Mouse (Mus musculus) midbrain, embryonic 13.5 days (tissue): ENCODE measurements around the gene Gm9803. TPM values are rescaled to one million over a fixed set of nuclear protein-coding genes. Genes with fewer than 3 reads are reported as not detected.

ENCODE experiments used
- ATAC-seq: fragments of 200-750 bp; cut with Nextera tagmentation; 2 replicates; pipeline ENCODE4 v1.8.0; 2017; ENCODE audit warnings: mild to moderate bottlenecking, moderate TSS enrichment, moderate library complexity
- H3K27ac ChIP-seq: fragments of 300-500 bp; sonication (generic); 2 replicates; pipeline ENCODE4 v1.5.1; 2015; ENCODE audit warnings: inconsistent platforms, mild to moderate bottlenecking, moderate library complexity
- H3K27me3 ChIP-seq: fragments of 300-500 bp; sonication (generic); 2 replicates; pipeline ENCODE4 v1.6.1; 2015; ENCODE audit warnings: mild to moderate bottlenecking, inconsistent platforms
- H3K36me3 ChIP-seq: fragments of 300-500 bp; sonication (generic); 2 replicates; pipeline ENCODE4 v1.6.1; 2015; ENCODE audit warnings: mild to moderate bottlenecking, inconsistent platforms
- H3K4me1 ChIP-seq: fragments of 300-500 bp; sonication (generic); replicated peaks from 2 replicates; pipeline ENCODE4 v1.6.1; 2015; ENCODE audit warnings: inconsistent platforms
- H3K4me2 ChIP-seq: fragments of 300-500 bp; sonication (generic); replicated peaks from 2 replicates; pipeline ENCODE4 v1.6.1; 2015; ENCODE audit warnings: moderate library complexity, mild to moderate bottlenecking, inconsistent platforms
- H3K4me3 ChIP-seq: fragments of 300-500 bp; sonication (generic); replicated peaks from 2 replicates; pipeline ENCODE4 v1.5.1; 2015; ENCODE audit warnings: mild to moderate bottlenecking, inconsistent platforms
- H3K9ac ChIP-seq: fragments of 300-500 bp; sonication (generic); replicated peaks from 2 replicates; pipeline ENCODE4 v1.6.1; 2015; ENCODE audit warnings: mild to moderate bottlenecking, inconsistent platforms
- H3K9me3 ChIP-seq: fragments of 300-500 bp; sonication (generic); 2 replicates; pipeline ENCODE4 v1.6.1; 2016; ENCODE audit warnings: mild to moderate bottlenecking, inconsistent platforms
- WGBS: fragments of 180-500 bp; shearing (Covaris S2); methylation state at CpG from one replicate; pipeline ENCODE4 v1.1.7; 2015; 5-methylcytosine and 5-hydroxymethylcytosine counted together
- polyA plus RNA-seq: library from polyadenylated mRNA; unstranded; fragments of >200 nt; fragmentation: Nextera tagmentation; extraction: Ambion mirVana; gene quantifications from 2 replicates; pipeline ENCODE4 v1.2.1, GENCODE M21; 2015

Gm9803 gene
- polyA plus RNA-seq, 1 experiment from 2014 or later: 30.9 TPM

- Histone ChIP-seq H3K36me3 (0 out of 2 replicates have a peak, but pooled peaks cover 2% of the 10 kb centered on the region), H3K4me2 (no peak overlapping the region), H3K9ac (no peak overlapping the region), H3K9me3 (no peaks in the 10 kb centered on the region), H3K27me3 (no peaks in the 10 kb centered on the region), H3K4me3 (no peak overlapping the region), H3K4me1 (peaks cover 17% of the 10 kb centered on the region), H3K27ac (no peak overlapping the region)
- no peak for ATAC-seq
- WGBS: 90% methylated on average over 3 of the region's 3 CpGs
Observed at GRCm38 (mm10) chr10:43487441-43488010, 36.4 kb upstream of the Gm9803 start.

- H3K27ac ChIP-seq: no peak overlapping the region
- H3K4me1 ChIP-seq: peaks cover 12% of the 10 kb centered on the region
- H3K36me3 ChIP-seq: 0 out of 2 replicates have a peak, but pooled peaks cover 2% of the 10 kb centered on the region
- 90% methylated on average over 4 of the region's 4 CpGs for WGBS
- no peaks in the 10 kb centered on the region for H3K9me3 ChIP-seq
- no peak overlapping the region for H3K4me2 ChIP-seq
- ATAC-seq: no peak
- no peak overlapping the region for H3K4me3 ChIP-seq
- no peak overlapping the region for H3K9ac ChIP-seq
- no peaks in the 10 kb centered on the region for H3K27me3 ChIP-seq
Observed at GRCm38 (mm10) chr10:43488258-43488657, 35.6 kb upstream of the Gm9803 start.

- Histone ChIP-seq H3K4me3 (no peak overlapping the region), H3K4me2 (no peak overlapping the region), H3K27ac (no peak overlapping the region), H3K36me3 (peaks cover 6% of the 10 kb centered on the region), H3K9ac (no peak overlapping the region), H3K27me3 (no peaks in the 10 kb centered on the region), H3K4me1 (0 out of 2 replicates have a peak, but pooled peaks cover 7% of the 10 kb centered on the region), H3K9me3 (no peaks in the 10 kb centered on the region)
- ATAC-seq: no peak
- WGBS: 92% methylated on average over 7 of the region's 7 CpGs
Observed at GRCm38 (mm10) chr10:43489139-43489538, 34.7 kb upstream of the Gm9803 start.

GRCm38 (mm10) chr10:43489550-43489949 is 34.3 kb upstream of the Gm9803 start:
- Histone ChIP-seq H3K9ac (no peak overlapping the region), H3K4me2 (no peak overlapping the region)
- ATAC-seq: no peak

GRCm38 (mm10) chr10:43490034-43490433 is 33.9 kb upstream of the Gm9803 start:
- H3K9me3 ChIP-seq: no peaks in the 10 kb centered on the region
- no peak overlapping the region for H3K9ac ChIP-seq
- H3K27ac ChIP-seq: no peak overlapping the region
- H3K4me1 ChIP-seq: 0 out of 2 replicates have a peak, but pooled peaks cover 7% of the 10 kb centered on the region
- peaks cover 15% of the 10 kb centered on the region for H3K36me3 ChIP-seq
- no peaks in the 10 kb centered on the region for H3K27me3 ChIP-seq
- 74% methylated on average over 8 of the region's 8 CpGs for WGBS
- no peak overlapping the region for H3K4me3 ChIP-seq
- ATAC-seq: no peak
- no peak overlapping the region for H3K4me2 ChIP-seq

More at GRCm38 (mm10) chr10:43489550-43489949, 34.3 kb upstream of the Gm9803 start:
- H3K36me3 ChIP-seq: peaks cover 10% of the 10 kb centered on the region
- 78% methylated on average over 6 of the region's 6 CpGs for WGBS
- H3K4me3 ChIP-seq: no peak overlapping the region
- no peak overlapping the region for H3K27ac ChIP-seq
- H3K27me3 ChIP-seq: no peaks in the 10 kb centered on the region
- no peaks in the 10 kb centered on the region for H3K9me3 ChIP-seq
- H3K4me1 ChIP-seq: 0 out of 2 replicates have a peak, but pooled peaks cover 7% of the 10 kb centered on the region

GRCm38 (mm10) chr10:43490846-43491245 is 33.0 kb upstream of the Gm9803 start:
- H3K27me3 ChIP-seq: no peaks in the 10 kb centered on the region
- no peak overlapping the region for H3K9ac ChIP-seq
- H3K4me3 ChIP-seq: no peak overlapping the region
- WGBS: 89% methylated on average over 5 of the region's 5 CpGs
- H3K9me3 ChIP-seq: no peaks in the 10 kb centered on the region
- no peak overlapping the region for H3K4me2 ChIP-seq
- ATAC-seq: no peak
- H3K4me1 ChIP-seq: 0 out of 2 replicates have a peak, but pooled peaks cover 7% of the 10 kb centered on the region
- H3K27ac ChIP-seq: no peak overlapping the region
- peaks cover 23% of the 10 kb centered on the region for H3K36me3 ChIP-seq

GRCm38 (mm10) chr10:43502599-43502998 is 21.3 kb upstream of the Gm9803 start:
- H3K36me3 ChIP-seq: peaks cover 57% of the 10 kb centered on the region

GRCm38 (mm10) chr10:43504291-43504690 is 19.6 kb upstream of the Gm9803 start:
- no peak for ATAC-seq
- no peak overlapping the region for H3K27ac ChIP-seq
- H3K9ac ChIP-seq: no peak overlapping the region
- no peaks in the 10 kb centered on the region for H3K27me3 ChIP-seq
- 100% methylated on average over 1 of the region's 1 CpGs for WGBS
- no peak overlapping the region for H3K4me2 ChIP-seq
- peaks cover 46% of the 10 kb centered on the region for H3K36me3 ChIP-seq
- H3K4me1 ChIP-seq: no peaks in the 10 kb centered on the region
- no peak overlapping the region for H3K4me3 ChIP-seq
- H3K9me3 ChIP-seq: no peaks in the 10 kb centered on the region

More at GRCm38 (mm10) chr10:43502599-43502998, 21.3 kb upstream of the Gm9803 start:
- H3K4me3 ChIP-seq: no peak overlapping the region
- no peaks in the 10 kb centered on the region for H3K4me1 ChIP-seq
- H3K9ac ChIP-seq: no peak overlapping the region
- no peak overlapping the region for H3K4me2 ChIP-seq
- no peaks in the 10 kb centered on the region for H3K27me3 ChIP-seq
- 97% methylated on average over 4 of the region's 4 CpGs for WGBS
- ATAC-seq: no peak
- H3K27ac ChIP-seq: no peak overlapping the region
- 0 out of 2 replicates have a peak, but pooled peaks cover 3% of the 10 kb centered on the region for H3K9me3 ChIP-seq

GRCm38 (mm10) chr10:43507051-43507450 is 16.8 kb upstream of the Gm9803 start:
- peaks cover 50% of the 10 kb centered on the region for H3K36me3 ChIP-seq
- H3K27me3 ChIP-seq: no peaks in the 10 kb centered on the region
- no peak for ATAC-seq
- WGBS: 68% methylated on average over 4 of the region's 4 CpGs
- no peak overlapping the region for H3K4me2 ChIP-seq
- H3K4me1 ChIP-seq: no peaks in the 10 kb centered on the region
- no peaks in the 10 kb centered on the region for H3K9me3 ChIP-seq
- no peak overlapping the region for H3K9ac ChIP-seq
- no peak overlapping the region for H3K4me3 ChIP-seq
- H3K27ac ChIP-seq: no peak overlapping the region

- Histone ChIP-seq H3K4me1 (no peaks in the 10 kb centered on the region), H3K9me3 (no peaks in the 10 kb centered on the region), H3K36me3 (peaks cover 55% of the 10 kb centered on the region), H3K4me3 (no peak overlapping the region), H3K27me3 (no peaks in the 10 kb centered on the region), H3K27ac (no peak overlapping the region), H3K9ac (no peak overlapping the region), H3K4me2 (no peak overlapping the region)
- no peak for ATAC-seq
- WGBS: 96% methylated on average over 7 of the region's 7 CpGs
Observed at GRCm38 (mm10) chr10:43509228-43509627, 14.7 kb upstream of the Gm9803 start.

GRCm38 (mm10) chr10:43512976-43513375 is 10.9 kb upstream of the Gm9803 start:
- Histone ChIP-seq H3K27me3 (no peaks in the 10 kb centered on the region), H3K4me2 (no peak overlapping the region), H3K4me3 (no peak overlapping the region), H3K9ac (no peak overlapping the region), H3K36me3 (peaks cover 50% of the 10 kb centered on the region), H3K27ac (no peak overlapping the region), H3K4me1 (no peaks in the 10 kb centered on the region), H3K9me3 (no peaks in the 10 kb centered on the region)
- no peak for ATAC-seq
- WGBS: 96% methylated on average over 10 of the region's 10 CpGs

GRCm38 (mm10) chr10:43516992-43517660 is 6.8 kb upstream of the Gm9803 start:
- WGBS: 75% methylated on average over 6 of the region's 6 CpGs
- no peak overlapping the region for H3K27ac ChIP-seq
- peak; percentile 30; the same call in 1 of the 2 replicates for ATAC-seq

More at GRCm38 (mm10) chr10:43516992-43517660, 6.8 kb upstream of the Gm9803 start:
- Histone ChIP-seq H3K4me3 (no peak overlapping the region), H3K36me3 (peaks cover 20% of the 10 kb centered on the region), H3K9ac (no peak overlapping the region), H3K4me1 (no peaks in the 10 kb centered on the region), H3K9me3 (no peaks in the 10 kb centered on the region), H3K27me3 (no peaks in the 10 kb centered on the region), H3K4me2 (no peak overlapping the region)
